Mouse (Mus musculus): Measurements from ENCODE around the gene Rsph3a. TPM values are rescaled to one million over a fixed set of nuclear protein-coding genes. Genes with fewer than 3 reads are reported as not detected.
"Not testable (repeated sequence)": the region's sequence is repeated elsewhere in the genome, so short reads cannot be mapped to it uniquely, and the experiment has no call there.

The Rsph3a gene
- polyA plus RNA-seq, 1 experiment from 2014 or later: 72.3 TPM

- H3K9me3 ChIP-seq (ENCODE audit: control insufficient read depth, low read length); ATAC-seq; H3K27me3 ChIP-seq (replicated peaks; ENCODE audit: control insufficient read depth, insufficient read depth, low read length); H3K4me3 ChIP-seq (ENCODE audit: low read length); H3K36me3 ChIP-seq (ENCODE audit: control insufficient read depth, insufficient read depth, low read length); H3K4me1 ChIP-seq (ENCODE audit: control insufficient read depth, insufficient read depth, low read depth, low read length); H3K9ac ChIP-seq (ENCODE audit: low read depth, low read length); H3K27ac ChIP-seq (ENCODE audit: low read depth, low read length); H3K4me2 ChIP-seq (ENCODE audit: low read length): not testable (repeated sequence)
- WGBS: no CpG with 5 or more reads among the region's 4 CpGs
These were observed 5.9 kb downstream of the Rsph3a start for GRCm38 (mm10) chr17:7951333-7951732.

GRCm38 (mm10) chr17:7957242-7957641, 11.8 kb downstream of the Rsph3a start:
- H3K4me3 ChIP-seq (ENCODE audit: low read length); H3K4me1 ChIP-seq (ENCODE audit: control insufficient read depth, insufficient read depth, low read depth, low read length); H3K27ac ChIP-seq (ENCODE audit: low read depth, low read length); H3K9ac ChIP-seq (ENCODE audit: low read depth, low read length); H3K4me2 ChIP-seq (ENCODE audit: low read length); H3K36me3 ChIP-seq (ENCODE audit: control insufficient read depth, insufficient read depth, low read length); ATAC-seq; H3K9me3 ChIP-seq (ENCODE audit: control insufficient read depth, low read length); H3K27me3 ChIP-seq (replicated peaks; ENCODE audit: control insufficient read depth, insufficient read depth, low read length): not testable (repeated sequence)
- 97% methylated on average over 7 of the region's 9 CpGs for WGBS

- not testable (repeated sequence) for H3K27me3 ChIP-seq (replicated peaks; ENCODE audit: control insufficient read depth, insufficient read depth, low read length); H3K4me1 ChIP-seq (ENCODE audit: control insufficient read depth, insufficient read depth, low read depth, low read length); H3K4me2 ChIP-seq (ENCODE audit: low read length); H3K4me3 ChIP-seq (ENCODE audit: low read length); H3K27ac ChIP-seq (ENCODE audit: low read depth, low read length); H3K9ac ChIP-seq (ENCODE audit: low read depth, low read length); ATAC-seq; H3K9me3 ChIP-seq (ENCODE audit: control insufficient read depth, low read length); H3K36me3 ChIP-seq (ENCODE audit: control insufficient read depth, insufficient read depth, low read length)
- 88% methylated on average over 4 of the region's 4 CpGs for WGBS
These were observed 17.9 kb downstream of the Rsph3a start for GRCm38 (mm10) chr17:7963333-7963732.

- not testable (repeated sequence) for H3K27ac ChIP-seq (ENCODE audit: low read depth, low read length); ATAC-seq; H3K36me3 ChIP-seq (ENCODE audit: control insufficient read depth, insufficient read depth, low read length); H3K9me3 ChIP-seq (ENCODE audit: control insufficient read depth, low read length); H3K4me1 ChIP-seq (ENCODE audit: control insufficient read depth, insufficient read depth, low read depth, low read length); H3K4me3 ChIP-seq (ENCODE audit: low read length); H3K27me3 ChIP-seq (replicated peaks; ENCODE audit: control insufficient read depth, insufficient read depth, low read length); H3K9ac ChIP-seq (ENCODE audit: low read depth, low read length); H3K4me2 ChIP-seq (ENCODE audit: low read length)
- WGBS: 93% methylated on average over 2 of the region's 2 CpGs
These were observed 19.0 kb downstream of the Rsph3a start for GRCm38 (mm10) chr17:7964398-7964797.

GRCm38 (mm10) chr17:7968490-7968889, 23.1 kb downstream of the Rsph3a start:
- H3K4me2 ChIP-seq (ENCODE audit: low read length); ATAC-seq; H3K27me3 ChIP-seq (replicated peaks; ENCODE audit: control insufficient read depth, insufficient read depth, low read length); H3K9me3 ChIP-seq (ENCODE audit: control insufficient read depth, low read length); H3K4me3 ChIP-seq (ENCODE audit: low read length); H3K9ac ChIP-seq (ENCODE audit: low read depth, low read length); H3K4me1 ChIP-seq (ENCODE audit: control insufficient read depth, insufficient read depth, low read depth, low read length); H3K36me3 ChIP-seq (ENCODE audit: control insufficient read depth, insufficient read depth, low read length); H3K27ac ChIP-seq (ENCODE audit: low read depth, low read length): not testable (repeated sequence)
- 100% methylated on average over 3 of the region's 5 CpGs for WGBS

GRCm38 (mm10) chr17:7969782-7970181, 24.4 kb downstream of the Rsph3a start:
- not testable (repeated sequence) for H3K27ac ChIP-seq (ENCODE audit: low read depth, low read length); H3K27me3 ChIP-seq (replicated peaks; ENCODE audit: control insufficient read depth, insufficient read depth, low read length); H3K36me3 ChIP-seq (ENCODE audit: control insufficient read depth, insufficient read depth, low read length); H3K9ac ChIP-seq (ENCODE audit: low read depth, low read length); ATAC-seq; H3K4me1 ChIP-seq (ENCODE audit: control insufficient read depth, insufficient read depth, low read depth, low read length); H3K4me3 ChIP-seq (ENCODE audit: low read length); H3K4me2 ChIP-seq (ENCODE audit: low read length); H3K9me3 ChIP-seq (ENCODE audit: control insufficient read depth, low read length)
- 50% methylated on average over 1 of the region's 6 CpGs for WGBS

- H3K9me3 ChIP-seq (ENCODE audit: control insufficient read depth, low read length); H3K4me3 ChIP-seq (ENCODE audit: low read length); H3K4me2 ChIP-seq (ENCODE audit: low read length); H3K27me3 ChIP-seq (replicated peaks; ENCODE audit: control insufficient read depth, insufficient read depth, low read length); ATAC-seq; H3K27ac ChIP-seq (ENCODE audit: low read depth, low read length); H3K4me1 ChIP-seq (ENCODE audit: control insufficient read depth, insufficient read depth, low read depth, low read length); H3K9ac ChIP-seq (ENCODE audit: low read depth, low read length); H3K36me3 ChIP-seq (ENCODE audit: control insufficient read depth, insufficient read depth, low read length): not testable (repeated sequence)
- WGBS: 81% methylated on average over 1 of the region's 2 CpGs
These were observed 38.1 kb downstream of the Rsph3a start for GRCm38 (mm10) chr17:7983484-7983883.

GRCm38 (mm10) chr17:7985597-7985996, 40.2 kb downstream of the Rsph3a start:
- ATAC-seq; H3K4me2 ChIP-seq (ENCODE audit: low read length); H3K36me3 ChIP-seq (ENCODE audit: control insufficient read depth, insufficient read depth, low read length); H3K4me3 ChIP-seq (ENCODE audit: low read length); H3K27me3 ChIP-seq (replicated peaks; ENCODE audit: control insufficient read depth, insufficient read depth, low read length); H3K4me1 ChIP-seq (ENCODE audit: control insufficient read depth, insufficient read depth, low read depth, low read length); H3K9ac ChIP-seq (ENCODE audit: low read depth, low read length); H3K9me3 ChIP-seq (ENCODE audit: control insufficient read depth, low read length); H3K27ac ChIP-seq (ENCODE audit: low read depth, low read length): not testable (repeated sequence)
- WGBS: 75% methylated on average over 4 of the region's 4 CpGs

GRCm38 (mm10) chr17:7987038-7987437, 41.6 kb downstream of the Rsph3a start:
- H3K4me1 ChIP-seq (ENCODE audit: control insufficient read depth, insufficient read depth, low read depth, low read length); H3K9ac ChIP-seq (ENCODE audit: low read depth, low read length); H3K9me3 ChIP-seq (ENCODE audit: control insufficient read depth, low read length); H3K27me3 ChIP-seq (replicated peaks; ENCODE audit: control insufficient read depth, insufficient read depth, low read length); H3K4me2 ChIP-seq (ENCODE audit: low read length); H3K27ac ChIP-seq (ENCODE audit: low read depth, low read length); H3K36me3 ChIP-seq (ENCODE audit: control insufficient read depth, insufficient read depth, low read length); H3K4me3 ChIP-seq (ENCODE audit: low read length); ATAC-seq: not testable (repeated sequence)
- 64% methylated on average over 7 of the region's 7 CpGs for WGBS

- H3K9ac ChIP-seq (ENCODE audit: low read depth, low read length); H3K27me3 ChIP-seq (replicated peaks; ENCODE audit: control insufficient read depth, insufficient read depth, low read length); H3K4me2 ChIP-seq (ENCODE audit: low read length); H3K27ac ChIP-seq (ENCODE audit: low read depth, low read length); H3K36me3 ChIP-seq (ENCODE audit: control insufficient read depth, insufficient read depth, low read length); H3K4me1 ChIP-seq (ENCODE audit: control insufficient read depth, insufficient read depth, low read depth, low read length); ATAC-seq; H3K9me3 ChIP-seq (ENCODE audit: control insufficient read depth, low read length); H3K4me3 ChIP-seq (ENCODE audit: low read length): not testable (repeated sequence)
- WGBS: 86% methylated on average over 10 of the region's 10 CpGs
These were observed 57.8 kb downstream of the Rsph3a start for GRCm38 (mm10) chr17:8003248-8003647.
